Mouse (Mus musculus) monocyte, adult 59 days (primary cell): ENCODE data around the gene Pkig. TPM values are rescaled to one million over a fixed set of nuclear protein-coding genes. Genes with fewer than 3 reads are reported as not detected.

Source experiments
- total RNA-seq, 2 experiments: library from RNA; stranded (reverse); gene quantifications; one replicate each; pipeline ENCODE4 v1.2.4; 2023

The Pkig gene
- 10 to 100 TPM; 36.0 to 45.9 TPM for total RNA-seq

GRCm38 (mm10) chr2:163657975-163658886 lies at the start of gene Pkig:
Gene Pkig, plus strand, starts transcription at chr2:163658386.

DNA sequence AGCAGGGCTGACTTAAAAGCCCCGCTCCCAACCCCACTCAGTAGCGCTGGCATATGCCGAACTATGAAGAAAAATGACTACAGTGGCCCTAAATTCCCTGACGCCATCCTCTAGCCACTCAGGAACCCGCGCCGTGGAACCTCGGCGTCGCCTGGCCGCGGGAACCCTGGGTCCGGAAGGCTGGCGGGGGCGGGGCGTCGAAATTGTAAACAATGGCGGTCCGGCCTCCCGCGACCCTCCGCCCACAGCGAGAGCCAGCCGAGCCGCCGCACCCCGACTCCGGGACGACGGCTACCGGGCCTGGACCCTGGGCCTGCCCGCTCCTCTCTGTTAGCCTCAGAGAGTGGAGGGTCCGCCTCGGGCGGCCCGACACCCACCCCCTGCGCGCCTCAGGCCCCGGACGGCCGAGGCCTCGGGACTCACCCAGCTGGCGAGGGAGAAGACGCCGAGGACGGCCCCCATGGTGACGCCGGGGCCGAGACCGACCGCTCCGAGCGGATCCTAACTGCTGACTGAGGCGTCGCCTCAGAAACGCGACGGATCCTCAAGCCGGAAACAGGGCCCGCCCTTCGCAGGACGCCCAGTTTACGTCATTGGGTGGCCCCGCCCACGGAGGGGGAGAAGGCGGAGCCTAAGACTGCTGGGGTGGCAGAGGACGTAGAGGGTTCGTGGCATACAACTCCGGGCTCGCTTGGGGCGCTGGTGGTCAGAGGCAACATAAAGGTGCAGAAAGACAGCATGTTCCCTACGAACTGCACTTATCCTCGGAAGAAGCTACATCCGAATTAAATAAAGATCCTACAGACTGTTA lies 13.4 kb upstream of the Pkig start, which contains the start of gene Serinc3:
TSS of gene Serinc3 (minus strand) at position 557 of the 811 bp plus-strand sequence.

GRCm38 (mm10) chr2:163749647-163750611 lies 91.7 kb downstream of the Pkig start, which contains the start of gene Ada:
Gene Ada, minus strand, starts transcription at chr2:163750239.

Other genes with a start within 250 kb of the Pkig start
- 100 to 1,000 TPM in 1 of 2 experiments, 10 to 100 TPM in 1; 97.8 to 120 TPM for gene Oser1, start 233.7 kb upstream of the Pkig start, total RNA-seq
- gene Gdap1l1, start 219.9 kb upstream of the Pkig start, total RNA-seq: not detected
- 1 to 10 TPM; 1.5 to 1.9 TPM for gene Fitm2, start 185.8 kb upstream of the Pkig start, total RNA-seq
- not detected for gene R3hdml, start 166.1 kb upstream of the Pkig start, total RNA-seq
- not detected for gene Hnf4a, start 151.6 kb upstream of the Pkig start, total RNA-seq
- 10 to 100 TPM; 38.7 to 44.4 TPM for gene Ttpal, start 56.1 kb upstream of the Pkig start, total RNA-seq
- 100 to 1,000 TPM; 685 to 714 TPM for gene Serinc3, start 13.3 kb upstream of the Pkig start, total RNA-seq
- gene Ada, start 91.9 kb downstream of the Pkig start, total RNA-seq: 1 to 10 TPM; 5.5 to 5.6 TPM
- gene Ccn5, start 162.5 kb downstream of the Pkig start, total RNA-seq: under 1 TPM in 1 of 2 experiments, not detected in 1; 0.37 TPM
- gene Kcnk15, start 195.3 kb downstream of the Pkig start, total RNA-seq: not detected